7 mouse cellular contexts compared by ENCODE assay signal in the genomic region with DNA sequence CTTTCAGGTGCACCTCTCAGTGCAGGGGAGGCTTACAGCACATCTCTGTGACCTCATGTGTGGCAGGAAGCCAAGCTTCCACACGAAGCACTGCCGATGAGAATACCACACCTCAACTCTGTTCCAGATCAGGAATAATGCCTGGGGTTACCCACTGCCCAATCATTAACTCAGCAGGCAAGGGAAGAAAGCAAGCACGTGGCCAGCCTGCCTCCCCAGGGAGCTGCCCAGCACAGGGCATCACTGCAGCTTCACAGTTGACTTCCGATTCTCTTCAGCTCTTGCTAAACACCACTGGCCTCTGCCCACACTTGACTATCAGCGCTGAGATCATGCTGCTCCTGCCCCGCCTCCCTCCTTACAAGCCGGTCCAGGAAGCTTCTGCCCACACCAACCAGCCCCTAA. TPM values are rescaled to one million over a fixed set of nuclear protein-coding genes. Genes with fewer than 3 reads are reported as not detected.
A peak's percentile ranks its signal among the peaks of the same experiment; 100 is the strongest.
DNase-seq lines count a peak whose midpoint lies in the region; ATAC-seq and TF ChIP-seq lines count a peak whose summit lies in the region.

No protein-coding gene starts in this region.

- no peaks in the 10 kb centered on the region; the same call in 1 of the 2 replicates for H3K4me1 ChIP-seq in intestine, postnatal 0 days (replicated peaks; ENCODE audit: control insufficient read depth, insufficient read depth, low read length)
- H3K4me1 ChIP-seq in lung, adult 2 months (ENCODE audit: control insufficient read depth, insufficient read depth, low read length): peaks cover 13% of the 10 kb centered on the region; the same call in 1 of the 2 replicates

- WGBS in intestine, postnatal 0 days: 17% methylated on average over 7 of the region's 7 CpGs
- 1% methylated on average over 7 of the region's 7 CpGs for WGBS in lung, adult 2 months

- ATAC-seq in intestine, postnatal 0 days: peak; percentile 79

- no peak overlapping the region for H3K27ac ChIP-seq in intestine, postnatal 0 days (ENCODE audit: low read depth, low read length)

- H3K4me3 ChIP-seq in intestine, postnatal 0 days (ENCODE audit: low read depth, low read length): no peak overlapping the region
- H3K4me3 ChIP-seq in lung, adult 2 months (replicated peaks; ENCODE audit: extremely low read depth, low read depth, low read length): no peak overlapping the region

- H3K4me2 ChIP-seq in intestine, postnatal 0 days (replicated peaks; ENCODE audit: low read depth): peak overlapping the region; percentile 18

- TF ChIP-seq CTCF in intestine, postnatal 0 days (IDR thresholded peaks at IDR 0.05; ENCODE audit: low read depth): no peak
- TF ChIP-seq CTCF in lung, adult 2 months (IDR thresholded peaks at IDR 0.05; ENCODE audit: insufficient read depth, low read length): no peak

- no peaks in the 10 kb centered on the region for H3K27me3 ChIP-seq in intestine, postnatal 0 days (replicated peaks; ENCODE audit: control insufficient read depth, insufficient read depth, low read length)

- no peak for TF ChIP-seq POLR2A in lung, adult 2 months (IDR thresholded peaks at IDR 0.05; ENCODE audit: borderline replicate concordance, extremely low read depth, low read depth, low read length)

- H3K9me3 ChIP-seq in intestine, postnatal 0 days (ENCODE audit: control insufficient read depth): no peaks in the 10 kb centered on the region

- peak; percentile 86 for DNase-seq in 3T3-L1 (ENCODE audit: low read depth, low spot score)
- peak; percentile 70 for DNase-seq in B cell, adult 2 months
- DNase-seq in cerebellum, adult 11 months: peak; percentile 38
- DNase-seq in heart, adult 18-20 months: peak; percentile 58 to 69
- DNase-seq in lung, adult 2 months: peak; percentile 51
- DNase-seq in ovary, postnatal 14 days (ENCODE audit: low spot score): peak; percentile 18

- H3K9ac ChIP-seq in intestine, postnatal 0 days (ENCODE audit: low read depth, low read length): no peak overlapping the region

- H3K36me3 ChIP-seq in intestine, postnatal 0 days (ENCODE audit: control insufficient read depth, insufficient read depth): no peaks in the 10 kb centered on the region

RNA-seq across cellular contexts. Expression of a gene that starts 7.6 kb away (rescaled TPM):
- total RNA-seq in heart, adult 18-20 months (2021): 10 to 100 TPM; 27.9 to 31.3 TPM
- polyA plus RNA-seq in intestine, postnatal 0 days (2015; fragmentation: Nextera tagmentation; extraction: Ambion mirVana): 14.4 and 17.8 TPM in 2 replicates
- polyA plus RNA-seq in lung, adult 2 months (2012; rRNA removed): 25.0 and 27.3 TPM in 2 replicates

Comparison
In these comparisons a context has a peak if more than half of its experiments do, and no peak if none do; other contexts are left out.
1. DNase-seq: peak in every context shown above with its lines; median percentile 86 in 3T3-L1; 70 in B cell, adult 2 months; 64 in heart, adult 18-20 months; 51 in lung, adult 2 months; 38 in cerebellum, adult 11 months; 18 in ovary, postnatal 14 days.